Comparison of ENCODE assay signal across 26 mouse cellular contexts in genomic region chr14:26991622-26992021, GRCm38 (mm10). TPM values are rescaled to one million over a fixed set of nuclear protein-coding genes. Genes with fewer than 3 reads are reported as not detected.
DNase-seq lines count a peak whose midpoint lies in the region; ATAC-seq lines count a peak whose summit lies in the region.
"Had no signal": no experiment of that assay in that cellular context is flagged by ENCODE, and none has a peak within 500 bp of the region (broad histone marks: within the 10 kb centered on the region; RNA-seq: fewer than 3 reads in every experiment).

No protein-coding gene starts in this region.

- H3K27ac ChIP-seq in kidney, embryonic 15.5 days = peak overlapping the region; percentile 45
- no peak overlapping the region for H3K27ac ChIP-seq in limb, embryonic 11.5 days (replicated peaks; ENCODE audit: low read depth, low read length)
- H3K27ac ChIP-seq: embryonic facial prominence, embryonic 13.5 days; heart, embryonic 10.5 days; liver, embryonic 13.5 days; macrophage; midbrain, embryonic 13.5 days; neural tube, embryonic 13.5 days had no signal

- H3K9ac ChIP-seq in kidney, embryonic 15.5 days = no peak overlapping the region
- no peak overlapping the region for H3K9ac ChIP-seq in limb, embryonic 11.5 days (ENCODE audit: low read length)
- H3K9ac ChIP-seq: embryonic facial prominence, embryonic 13.5 days; liver, embryonic 13.5 days; midbrain, embryonic 13.5 days; neural tube, embryonic 13.5 days had no signal

- H3K4me1 ChIP-seq in kidney, embryonic 15.5 days = peaks cover 26% of the 10 kb centered on the region
- H3K4me1 ChIP-seq in limb, embryonic 11.5 days (ENCODE audit: control insufficient read depth, insufficient read depth, low read length) = peaks cover 7% of the 10 kb centered on the region; the same call in 1 of the 2 replicates

- no peak overlapping the region for H3K4me2 ChIP-seq in kidney, embryonic 15.5 days
- no peak overlapping the region for H3K4me2 ChIP-seq in limb, embryonic 11.5 days (ENCODE audit: low read depth, severe bottlenecking)
- H3K4me2 ChIP-seq: embryonic facial prominence, embryonic 13.5 days; liver, embryonic 13.5 days; midbrain, embryonic 13.5 days; neural tube, embryonic 13.5 days had no signal

- H3K9me3 ChIP-seq in kidney, embryonic 15.5 days (replicated peaks) = no peaks in the 10 kb centered on the region
- no peaks in the 10 kb centered on the region for H3K9me3 ChIP-seq in limb, embryonic 11.5 days (ENCODE audit: control insufficient read depth, low read length)
- H3K9me3 ChIP-seq: embryonic facial prominence, embryonic 13.5 days; G1E; heart, embryonic 10.5 days; liver, embryonic 13.5 days; midbrain, embryonic 13.5 days; neural tube, embryonic 13.5 days had no signal

- no peaks in the 10 kb centered on the region for H3K27me3 ChIP-seq in kidney, embryonic 15.5 days
- H3K27me3 ChIP-seq in limb, embryonic 11.5 days (ENCODE audit: control insufficient read depth, insufficient read depth, low read length) = no peaks in the 10 kb centered on the region
- H3K27me3 ChIP-seq: embryonic facial prominence, embryonic 13.5 days; liver, embryonic 13.5 days; midbrain, embryonic 13.5 days; neural tube, embryonic 13.5 days had no signal

- H3K36me3 ChIP-seq in kidney, embryonic 15.5 days = no peaks in the 10 kb centered on the region
- H3K36me3 ChIP-seq in limb, embryonic 11.5 days (ENCODE audit: control insufficient read depth, insufficient read depth, low read length) = no peaks in the 10 kb centered on the region
- H3K36me3 ChIP-seq: embryonic facial prominence, embryonic 13.5 days; G1E; heart, embryonic 10.5 days; liver, embryonic 13.5 days; midbrain, embryonic 13.5 days; neural tube, embryonic 13.5 days had no signal

- 31% methylated on average over 18 of the region's 18 CpGs for WGBS in kidney, embryonic 15.5 days
- 51% methylated on average over 18 of the region's 18 CpGs for WGBS in limb, embryonic 11.5 days

- no peak overlapping the region for H3K4me3 ChIP-seq in kidney, embryonic 15.5 days (replicated peaks)
- H3K4me3 ChIP-seq in limb, embryonic 11.5 days (ENCODE audit: low read depth, low read length) = no peak overlapping the region
- H3K4me3 ChIP-seq: embryonic facial prominence, embryonic 13.5 days; heart, embryonic 10.5 days; liver, embryonic 13.5 days; midbrain, embryonic 13.5 days; neural tube, embryonic 13.5 days had no signal

- ATAC-seq in kidney, embryonic 15.5 days (replicated peaks; ENCODE audit: low FRiP score) = peak; percentile 87
- no peak for ATAC-seq in limb, embryonic 11.5 days (ENCODE audit: insufficient number of reproducible peaks, low FRiP score, low TSS enrichment, low read depth)
- ATAC-seq: forebrain, embryonic 14.5 days; midbrain, embryonic 13.5 days had no signal

- peak; percentile 44 for DNase-seq in embryo, embryonic 10 days (ENCODE audit: low spot score)
- no peak for DNase-seq in embryo, embryonic 9.5 days (ENCODE audit: extremely low spot score)
- DNase-seq in kidney, adult 9 months = no peak
- peak; percentile 59 for DNase-seq in limb, embryonic 11.5 days (ENCODE audit: low spot score)
- DNase-seq in retina, postnatal 1 day = peak; percentile 24
- no peak for DNase-seq in cerebellum, adult 9-10 months
- no peak for DNase-seq in right cerebral cortex, postnatal 10 days (ENCODE audit: low spot score in 2 of 2)
- DNase-seq: adrenal gland, postnatal 25 days; cerebellum, adult 11 months; cerebellum, postnatal 25 days; liver, embryonic 13.5 days; right cerebral cortex, postnatal 14 days; thymus, postnatal 36 days had no signal

RNA-seq across cellular contexts. Expression of gene Hesx1, which starts 2.6 kb away (rescaled TPM):
- 1.1 and 1.4 TPM in 2 replicates for polyA plus RNA-seq in kidney, embryonic 15.5 days (2015; fragmentation: Nextera tagmentation; extraction: Ambion mirVana)
- 0.25 and 0.52 TPM in 2 replicates for polyA plus RNA-seq in limb, embryonic 11.5 days (2014; fragmentation: Nextera tagmentation; extraction: Ambion mirVana)
- polyA plus RNA-seq: forebrain, embryonic 14.5 days; G1E; heart, postnatal 0 days; large intestine, adult 2 months; lung, embryonic 16.5 days; midbrain, embryonic 13.5 days; neural tube, embryonic 13.5 days; spleen, adult 2 months; stomach, embryonic 14.5 days had no signal

RNA-seq across cellular contexts. Expression of gene Appl1, which starts 20.6 kb away (rescaled TPM):
- polyA plus RNA-seq in kidney, embryonic 15.5 days (2015; fragmentation: Nextera tagmentation; extraction: Ambion mirVana) = 39.2 and 41.8 TPM in 2 replicates
- polyA plus RNA-seq in limb, embryonic 11.5 days (2014; fragmentation: Nextera tagmentation; extraction: Ambion mirVana) = 34.2 and 36.8 TPM in 2 replicates

RNA-seq across cellular contexts. Expression of gene Il17rd, which starts 47.1 kb away (rescaled TPM):
- polyA plus RNA-seq in kidney, embryonic 15.5 days (2015; fragmentation: Nextera tagmentation; extraction: Ambion mirVana) = 5.9 and 6.2 TPM in 2 replicates
- 11.3 and 12.3 TPM in 2 replicates for polyA plus RNA-seq in limb, embryonic 11.5 days (2014; fragmentation: Nextera tagmentation; extraction: Ambion mirVana)
- polyA plus RNA-seq: G1E had no signal

Comparison
In these comparisons a context has a peak if more than half of its experiments do, and no peak if none do; other contexts are left out.
1. DNase-seq: peak in embryo, embryonic 10 days (single experiment), limb, embryonic 11.5 days (single experiment) and retina, postnatal 1 day (single experiment); none in embryo, embryonic 9.5 days (single experiment), kidney, adult 9 months (single experiment), cerebellum, adult 9-10 months (single experiment) and right cerebral cortex, postnatal 10 days (0 of 2).